Mouse (Mus musculus): ENCODE results near the gene Rpa1.

GRCm38 (mm10) chr11:75281380-75282256 lies 66.5 kb downstream of the Rpa1 start:
- TF ChIP-seq EP300 (IDR thresholded peaks at IDR 0.05; ENCODE audit: low read depth) = no peak
- no peak for TF ChIP-seq CTCF (IDR thresholded peaks at IDR 0.05; ENCODE audit: low read depth)

All from liver, embryonic 14.5 days (tissue).